Mouse (Mus musculus): ENCODE measurements around the gene R3hdm4. TPM values are rescaled to one million over a fixed set of nuclear protein-coding genes. Genes with fewer than 3 reads are reported as not detected.
A peak's percentile ranks its signal among the peaks of the same experiment; 100 is the strongest.
"Not testable (repeated sequence)": the region's sequence is repeated elsewhere in the genome, so short reads cannot be mapped to it uniquely, and the experiment has no call there.

The R3hdm4 gene
- polyA plus RNA-seq, 1 experiment from 2014 or later, result 175 TPM

- Histone ChIP-seq H3K27me3 (replicated peaks; ENCODE audit: control insufficient read depth, insufficient read depth, low read length) (no peaks in the 10 kb centered on the region), H3K4me3 (ENCODE audit: low read depth, low read length) (no peak overlapping the region), H3K9me3 (replicated peaks; ENCODE audit: control insufficient read depth, low read length) (no peaks in the 10 kb centered on the region), H3K27ac (ENCODE audit: low read depth, low read length) (no peak overlapping the region), H3K36me3 (ENCODE audit: control insufficient read depth, insufficient read depth, low read length) (no peaks in the 10 kb centered on the region; the same call in 1 of the 2 replicates), H3K4me1 (ENCODE audit: control insufficient read depth, insufficient read depth, low read length) (no peaks in the 10 kb centered on the region), H3K9ac (ENCODE audit: low read length) (no peak overlapping the region), H3K4me2 (ENCODE audit: low read length) (no peak overlapping the region)
- ATAC-seq (no peak), DNase-seq (ENCODE audit: low spot score) (no peak)
- WGBS, result 91% methylated on average over 2 of the region's 2 CpGs
Observed at GRCm38 (mm10) chr10:79889386-79889785, 31.6 kb downstream of the R3hdm4 start.

DNA sequence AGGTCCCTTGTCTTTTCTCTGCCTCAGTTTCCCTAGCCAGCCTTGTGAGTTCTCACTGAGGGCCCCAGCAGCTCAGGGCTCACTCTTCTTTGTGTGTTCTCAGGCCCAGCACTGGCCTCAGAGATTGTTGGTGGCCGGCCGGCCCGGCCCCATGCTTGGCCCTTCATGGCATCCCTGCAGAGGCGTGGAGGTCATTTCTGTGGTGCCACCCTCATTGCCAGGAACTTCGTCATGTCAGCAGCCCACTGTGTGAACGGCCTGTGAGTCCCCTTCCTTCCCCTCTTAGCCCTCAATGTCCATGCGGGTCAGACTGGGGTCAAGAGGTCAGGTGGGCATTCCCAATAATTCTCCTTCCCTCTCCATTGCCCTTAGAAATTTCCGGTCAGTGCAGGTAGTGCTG, 34.4 kb downstream of the R3hdm4 start:
- H3K4me2 ChIP-seq (ENCODE audit: low read length), result no peak overlapping the region

GRCm38 (mm10) chr10:79886054-79886453, 35.0 kb downstream of the R3hdm4 start, which contains the start of gene Elane:
Elane (plus strand) TSS chr10:79886247.
- Histone ChIP-seq H3K36me3 (ENCODE audit: control insufficient read depth, insufficient read depth, low read length) (no peaks in the 10 kb centered on the region), H3K9ac (ENCODE audit: low read length) (no peak within 1 kb of the TSS), H3K27me3 (replicated peaks; ENCODE audit: control insufficient read depth, insufficient read depth, low read length) (peaks cover 5% of the 10 kb centered on the region; the same call in 1 of the 2 replicates), H3K4me3 (ENCODE audit: low read depth, low read length) (no peak within 1 kb of the TSS), H3K27ac (ENCODE audit: low read depth, low read length) (no peak within 1 kb of the TSS), H3K9me3 (replicated peaks; ENCODE audit: control insufficient read depth, low read length) (no peaks in the 10 kb centered on the region), H3K4me1 (ENCODE audit: control insufficient read depth, insufficient read depth, low read length) (peaks cover 3% of the 10 kb centered on the region; the same call in 1 of the 2 replicates), H3K4me2 (ENCODE audit: low read length) (no peak within 1 kb of the TSS)
- ATAC-seq (no peak), DNase-seq (ENCODE audit: low spot score) (no peak)
- 86% methylated on average over 6 of the region's 6 CpGs for WGBS

More for the DNA sequence above, 34.4 kb downstream of the R3hdm4 start:
- DNase-seq (ENCODE audit: low spot score) (no peak), ATAC-seq (no peak)
- WGBS, result 89% methylated on average over 8 of the region's 8 CpGs
- no peaks in the 10 kb centered on the region for H3K36me3 ChIP-seq (ENCODE audit: control insufficient read depth, insufficient read depth, low read length)
- no peak overlapping the region for H3K9ac ChIP-seq (ENCODE audit: low read length)
- H3K9me3 ChIP-seq (replicated peaks; ENCODE audit: control insufficient read depth, low read length), result no peaks in the 10 kb centered on the region
- no peak overlapping the region for H3K4me3 ChIP-seq (ENCODE audit: low read depth, low read length)
- no peak overlapping the region for H3K27ac ChIP-seq (ENCODE audit: low read depth, low read length)
- peaks cover 5% of the 10 kb centered on the region; the same call in 1 of the 2 replicates for H3K27me3 ChIP-seq (replicated peaks; ENCODE audit: control insufficient read depth, insufficient read depth, low read length)
- H3K4me1 ChIP-seq (ENCODE audit: control insufficient read depth, insufficient read depth, low read length), result peaks cover 3% of the 10 kb centered on the region; the same call in 1 of the 2 replicates

DNA sequence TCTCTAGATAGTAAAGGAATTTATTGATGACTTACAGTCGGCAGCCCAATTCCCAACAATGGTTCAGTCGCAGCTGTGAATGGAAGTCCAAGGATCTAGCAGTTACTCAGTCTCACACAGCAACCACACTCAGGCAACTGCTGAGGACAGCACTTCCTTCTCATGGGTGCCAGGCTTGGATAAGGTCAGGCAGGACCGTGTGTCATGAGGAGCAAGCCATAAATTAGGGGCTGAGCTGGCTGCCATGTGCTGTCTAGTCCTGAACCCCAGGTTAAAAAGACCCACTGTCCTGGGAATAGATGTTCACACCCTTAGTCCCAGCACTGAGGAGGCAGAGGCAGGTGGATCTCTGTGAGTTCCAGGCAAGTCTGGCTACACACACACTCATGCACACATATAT, 36.1 kb downstream of the R3hdm4 start:
- H3K4me3 ChIP-seq (ENCODE audit: low read depth, low read length); H3K27me3 ChIP-seq (replicated peaks; ENCODE audit: control insufficient read depth, insufficient read depth, low read length); H3K4me1 ChIP-seq (ENCODE audit: control insufficient read depth, insufficient read depth, low read length); H3K36me3 ChIP-seq (ENCODE audit: control insufficient read depth, insufficient read depth, low read length); DNase-seq (ENCODE audit: low spot score); ATAC-seq; H3K9me3 ChIP-seq (replicated peaks; ENCODE audit: control insufficient read depth, low read length); H3K27ac ChIP-seq (ENCODE audit: low read depth, low read length); H3K4me2 ChIP-seq (ENCODE audit: low read length); H3K9ac ChIP-seq (ENCODE audit: low read length): not testable (repeated sequence)
- WGBS, result 80% methylated on average over 3 of the region's 3 CpGs

- no peaks in the 10 kb centered on the region for H3K36me3 ChIP-seq (ENCODE audit: control insufficient read depth, insufficient read depth, low read length)
- H3K9ac ChIP-seq (ENCODE audit: low read length), result no peak overlapping the region
- no peaks in the 10 kb centered on the region for H3K9me3 ChIP-seq (replicated peaks; ENCODE audit: control insufficient read depth, low read length)
- WGBS, result 52% methylated on average over 4 of the region's 4 CpGs
- no peak overlapping the region for H3K4me2 ChIP-seq (ENCODE audit: low read length)
- H3K27ac ChIP-seq (ENCODE audit: low read depth, low read length), result no peak overlapping the region
- peaks cover 9% of the 10 kb centered on the region; the same call in 1 of the 2 replicates for H3K27me3 ChIP-seq (replicated peaks; ENCODE audit: control insufficient read depth, insufficient read depth, low read length)
- H3K4me3 ChIP-seq (ENCODE audit: low read depth, low read length), result no peak overlapping the region
- no peak for ATAC-seq
- peaks cover 3% of the 10 kb centered on the region; the same call in 1 of the 2 replicates for H3K4me1 ChIP-seq (ENCODE audit: control insufficient read depth, insufficient read depth, low read length)
- no peak for DNase-seq (ENCODE audit: low spot score)
Observed at GRCm38 (mm10) chr10:79884446-79884845, 36.6 kb downstream of the R3hdm4 start.

DNA sequence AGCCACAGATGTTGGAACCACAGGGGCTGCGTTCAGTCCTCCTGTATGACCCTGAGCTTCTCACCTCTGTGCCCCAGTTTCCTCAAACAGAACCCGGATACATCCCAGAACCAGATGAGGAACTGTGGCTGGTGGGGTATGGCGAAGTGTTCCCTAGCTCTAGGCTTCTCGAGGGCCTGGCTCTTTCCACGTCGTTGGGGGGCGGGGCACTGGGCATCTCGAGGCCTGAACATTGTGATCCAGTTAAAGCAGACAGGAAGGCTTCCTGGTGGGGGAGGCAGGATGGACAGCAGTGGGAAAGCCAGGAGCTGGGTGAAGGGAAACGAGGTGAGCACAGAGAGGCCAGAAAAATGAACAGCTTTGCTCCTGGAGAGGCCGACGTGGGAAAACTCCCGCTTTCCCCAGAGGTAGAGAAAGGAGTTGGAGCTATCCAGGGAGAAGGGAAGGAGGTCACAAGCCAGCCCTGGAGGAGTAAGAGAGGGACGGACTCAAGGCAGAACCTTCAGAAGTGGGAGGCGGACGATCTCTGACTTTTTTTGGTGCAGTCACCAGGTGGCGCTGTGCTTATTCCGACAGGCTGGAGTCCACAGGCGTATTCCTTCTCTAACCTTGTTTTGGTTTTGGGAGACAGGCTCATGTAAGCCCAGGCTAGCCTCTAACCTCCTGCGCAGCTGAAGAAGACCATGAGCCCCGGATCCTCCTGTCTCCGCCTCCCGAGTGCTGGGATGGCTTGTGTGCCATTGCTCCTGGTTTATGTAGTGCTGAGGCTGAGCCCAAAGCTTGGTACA, 37.5 kb downstream of the R3hdm4 start:
- peak; percentile 86 for DNase-seq (ENCODE audit: low spot score)
- Histone ChIP-seq H3K9me3 (replicated peaks; ENCODE audit: control insufficient read depth, low read length) (no peaks in the 10 kb centered on the region), H3K4me3 (ENCODE audit: low read depth, low read length) (no peak overlapping the region), H3K4me1 (ENCODE audit: control insufficient read depth, insufficient read depth, low read length) (peaks cover 3% of the 10 kb centered on the region; the same call in 1 of the 2 replicates), H3K4me2 (ENCODE audit: low read length) (no peak overlapping the region), H3K36me3 (ENCODE audit: control insufficient read depth, insufficient read depth, low read length) (no peaks in the 10 kb centered on the region), H3K27ac (ENCODE audit: low read depth, low read length) (no peak overlapping the region), H3K27me3 (replicated peaks; ENCODE audit: control insufficient read depth, insufficient read depth, low read length) (peaks cover 9% of the 10 kb centered on the region; the same call in 1 of the 2 replicates), H3K9ac (ENCODE audit: low read length) (no peak overlapping the region)
- WGBS, result 16% methylated on average over 22 of the region's 22 CpGs
- ATAC-seq, result 0 out of 2 replicates have a peak, but pooled peaks have one; percentile 18

- no peak overlapping the region for H3K27ac ChIP-seq (ENCODE audit: low read depth, low read length)
- peak overlapping the region; percentile 24; the same call in 1 of the 2 replicates for H3K4me2 ChIP-seq (ENCODE audit: low read length)
- ATAC-seq (no peak), DNase-seq (ENCODE audit: low spot score) (no peak)
- H3K9me3 ChIP-seq (replicated peaks; ENCODE audit: control insufficient read depth, low read length), result no peaks in the 10 kb centered on the region
- 9% methylated on average over 22 of the region's 22 CpGs for WGBS
- H3K4me3 ChIP-seq (ENCODE audit: low read depth, low read length), result no peak overlapping the region
- H3K36me3 ChIP-seq (ENCODE audit: control insufficient read depth, insufficient read depth, low read length), result no peaks in the 10 kb centered on the region
- H3K9ac ChIP-seq (ENCODE audit: low read length), result peak overlapping the region; percentile 7; the same call in 1 of the 2 replicates
- H3K27me3 ChIP-seq (replicated peaks; ENCODE audit: control insufficient read depth, insufficient read depth, low read length), result peaks cover 9% of the 10 kb centered on the region; the same call in 1 of the 2 replicates
- peaks cover 3% of the 10 kb centered on the region; the same call in 1 of the 2 replicates for H3K4me1 ChIP-seq (ENCODE audit: control insufficient read depth, insufficient read depth, low read length)
Observed at GRCm38 (mm10) chr10:79881981-79882380, 39.0 kb downstream of the R3hdm4 start.

DNA sequence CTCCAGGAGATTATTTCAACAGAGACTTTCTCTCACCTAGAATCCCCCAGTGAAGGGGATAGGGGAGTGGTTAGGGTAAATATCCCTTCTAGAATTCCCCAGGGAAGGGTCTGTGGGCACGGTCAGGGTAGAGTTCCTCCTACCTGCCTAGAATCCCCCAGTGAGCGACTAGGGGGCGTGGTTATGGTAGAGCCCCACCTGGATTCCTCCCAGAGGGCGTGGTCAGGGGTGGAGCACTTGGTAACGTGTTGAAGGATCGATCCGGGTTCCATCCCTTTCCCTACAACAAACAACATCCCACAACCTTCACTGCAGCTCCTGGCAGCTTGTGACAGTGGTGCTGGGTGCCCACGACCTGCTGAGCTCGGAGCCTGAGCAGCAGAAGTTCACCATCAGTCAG, 40.3 kb downstream of the R3hdm4 start:
- ATAC-seq, result no peak
- H3K27me3 ChIP-seq (replicated peaks; ENCODE audit: control insufficient read depth, insufficient read depth, low read length), result peaks cover 9% of the 10 kb centered on the region; the same call in 1 of the 2 replicates

DNA sequence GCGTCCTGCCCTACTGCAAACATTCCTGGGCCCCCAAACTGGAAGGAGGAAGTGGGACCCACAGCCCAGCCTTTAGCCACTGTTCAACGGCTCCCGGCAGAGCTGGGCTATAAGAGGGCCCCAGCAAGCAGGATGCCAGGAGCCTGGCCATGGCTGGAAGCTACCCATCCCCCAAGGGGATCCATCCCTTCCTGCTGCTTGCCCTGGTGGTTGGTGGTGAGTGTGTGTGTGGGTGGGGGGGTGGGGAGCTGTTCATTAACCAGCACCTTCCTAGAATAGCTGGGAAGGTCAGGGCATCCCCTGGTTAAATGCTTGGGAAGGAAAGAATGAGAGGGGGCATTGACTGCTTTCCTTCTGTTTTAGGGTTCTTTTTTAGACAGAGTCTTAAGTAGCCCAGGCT, 41.5 kb downstream of the R3hdm4 start:
- no peaks in the 10 kb centered on the region for H3K9me3 ChIP-seq (replicated peaks; ENCODE audit: control insufficient read depth, low read length)
- H3K27me3 ChIP-seq (replicated peaks; ENCODE audit: control insufficient read depth, insufficient read depth, low read length), result peaks cover 9% of the 10 kb centered on the region; the same call in 1 of the 2 replicates
- DNase-seq (ENCODE audit: low spot score) (no peak), ATAC-seq (no peak)
- no peak overlapping the region for H3K9ac ChIP-seq (ENCODE audit: low read length)
- WGBS, result 49% methylated on average over 3 of the region's 3 CpGs
- H3K36me3 ChIP-seq (ENCODE audit: control insufficient read depth, insufficient read depth, low read length), result no peaks in the 10 kb centered on the region
- H3K4me3 ChIP-seq (ENCODE audit: low read depth, low read length), result no peak overlapping the region
- no peak overlapping the region for H3K4me2 ChIP-seq (ENCODE audit: low read length)
- peaks cover 11% of the 10 kb centered on the region for H3K4me1 ChIP-seq (ENCODE audit: control insufficient read depth, insufficient read depth, low read length)
- H3K27ac ChIP-seq (ENCODE audit: low read depth, low read length), result no peak overlapping the region

More for the DNA sequence above, 40.3 kb downstream of the R3hdm4 start:
- DNase-seq (ENCODE audit: low spot score), result no peak
- H3K36me3 ChIP-seq (ENCODE audit: control insufficient read depth, insufficient read depth, low read length), result no peaks in the 10 kb centered on the region
- no peak overlapping the region for H3K27ac ChIP-seq (ENCODE audit: low read depth, low read length)
- WGBS, result 17% methylated on average over 9 of the region's 9 CpGs
- H3K9me3 ChIP-seq (replicated peaks; ENCODE audit: control insufficient read depth, low read length), result no peaks in the 10 kb centered on the region
- no peak overlapping the region for H3K4me2 ChIP-seq (ENCODE audit: low read length)
- peaks cover 3% of the 10 kb centered on the region; the same call in 1 of the 2 replicates for H3K4me1 ChIP-seq (ENCODE audit: control insufficient read depth, insufficient read depth, low read length)
- H3K9ac ChIP-seq (ENCODE audit: low read length), result no peak overlapping the region
- no peak overlapping the region for H3K4me3 ChIP-seq (ENCODE audit: low read depth, low read length)

All from forebrain, embryonic 14.5 days (tissue).